Mouse (Mus musculus) cerebellum, postnatal 36 days (tissue): Measurements from ENCODE around the gene Nppc.

Experiments
- DNase-seq, 2 experiments: peaks; one replicate each; pipeline ENCODE4 v3.0.0; 2021 to 2022; ENCODE audit warnings: mixed read lengths in 2 of 2

The Nppc gene

GRCm38 (mm10) chr1:86670279-86671038, at the start of gene Nppc:
Gene Nppc (minus strand): TSS chr1:86670571.
- DNase-seq: peak; percentile 60 to 66

- no peak for DNase-seq
These were observed 49.0 kb upstream of the Nppc start for GRCm38 (mm10) chr1:86719391-86719790.

- DNase-seq: no peak
These were observed 47.8 kb upstream of the Nppc start for GRCm38 (mm10) chr1:86718190-86718589.

DNA sequence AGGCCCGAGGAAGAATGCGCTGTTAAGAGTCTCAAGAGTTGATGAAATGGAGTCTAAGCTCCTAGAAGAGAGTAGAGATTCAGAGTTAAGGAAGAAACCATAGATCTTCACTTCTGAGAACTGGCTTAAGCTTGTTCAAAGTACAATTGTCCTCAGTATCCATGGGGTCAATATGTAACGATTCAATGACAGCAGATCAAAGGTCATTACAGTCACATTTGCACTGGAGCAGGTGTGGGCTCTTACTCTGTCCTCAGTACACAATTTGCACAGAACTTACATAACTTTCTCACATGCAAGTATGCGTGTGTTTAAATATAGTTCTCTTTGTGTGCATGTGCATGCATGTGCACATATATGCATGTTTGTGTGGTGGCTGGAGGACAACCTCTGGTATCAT, 42.7 kb upstream of the Nppc start:
- DNase-seq: no peak

DNA sequence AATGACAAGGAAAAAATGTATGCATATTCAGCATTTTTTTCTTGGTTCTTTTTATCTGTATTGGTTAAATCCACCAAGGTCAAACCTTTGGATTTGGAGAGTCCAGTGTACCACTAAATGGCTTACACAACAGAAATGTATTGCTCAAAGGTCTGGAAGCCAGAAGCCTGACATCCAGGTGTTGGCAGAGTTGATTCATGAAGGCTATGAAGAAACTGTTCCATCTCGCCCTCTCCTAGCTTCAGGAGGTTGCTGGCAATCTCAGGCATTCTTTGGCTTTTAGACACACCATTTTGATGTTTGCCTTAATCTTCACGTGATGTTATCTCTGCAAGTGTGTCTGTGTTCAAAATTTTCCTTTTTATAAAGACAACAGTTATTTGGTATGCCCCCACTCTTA, 41.7 kb upstream of the Nppc start:
- no peak for DNase-seq

GRCm38 (mm10) chr1:86709546-86709945, 39.2 kb upstream of the Nppc start:
- DNase-seq: no peak

GRCm38 (mm10) chr1:86705461-86705860, 35.1 kb upstream of the Nppc start:
- no peak for DNase-seq

DNA sequence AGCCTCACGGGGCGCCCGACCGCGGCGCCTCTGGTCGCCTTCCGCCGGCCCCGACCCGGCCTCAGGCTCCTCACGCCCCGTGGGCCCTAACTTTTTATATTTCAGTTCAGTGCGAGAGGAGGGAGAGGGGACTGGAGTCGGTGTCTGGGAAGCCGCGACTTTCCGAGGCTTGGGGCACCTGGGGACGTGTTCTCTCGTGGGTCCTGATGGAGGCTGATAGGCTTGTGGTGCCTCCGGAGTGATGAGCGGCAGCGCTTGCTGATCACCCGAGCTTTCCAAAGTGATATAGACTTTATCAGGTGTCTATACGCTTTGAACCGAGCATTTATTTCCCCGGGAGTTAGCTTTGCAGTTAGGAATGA, 33.6 kb upstream of the Nppc start:
- DNase-seq: no peak

DNA sequence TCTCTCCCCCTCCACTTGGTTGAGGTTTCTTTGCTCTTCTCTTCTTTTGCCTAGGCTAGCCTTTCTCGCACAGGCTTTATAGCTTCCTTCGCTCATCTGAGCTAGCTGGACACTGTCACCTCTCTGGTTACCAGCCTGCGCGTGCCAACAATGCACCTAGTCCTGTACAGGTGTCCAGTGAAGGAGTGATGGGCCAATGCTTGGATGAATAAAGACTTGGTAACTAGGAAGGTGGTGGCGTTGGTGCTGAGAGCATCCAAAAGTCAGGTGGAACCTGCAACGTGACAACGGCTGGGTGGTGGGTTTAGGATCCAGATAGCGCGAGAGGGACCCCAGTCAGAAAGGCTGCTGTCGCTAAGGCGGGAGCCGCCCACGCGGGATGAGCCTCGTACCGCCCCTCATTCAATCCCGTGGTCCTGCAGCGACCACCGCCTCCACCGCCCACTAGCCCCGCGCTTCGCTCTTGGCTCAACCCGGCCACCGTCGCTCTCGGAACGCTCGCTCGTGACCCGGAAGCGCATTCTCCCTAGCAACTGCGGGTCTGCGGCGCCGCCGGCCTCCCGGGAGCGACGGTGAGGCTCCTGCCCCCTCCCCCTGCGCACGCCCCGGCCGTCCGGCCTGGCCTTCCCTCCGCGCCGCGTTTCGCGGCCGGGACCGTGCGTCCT, 33.1 kb upstream of the Nppc start, which contains the start of gene Dis3l2:
Gene Dis3l2, plus strand, starts transcription at position 509 of the 665 bp plus-strand sequence.
- DNase-seq: peak; percentile 92

- no peak for DNase-seq
These were observed 30.0 kb upstream of the Nppc start for GRCm38 (mm10) chr1:86700367-86700766.

- DNase-seq: no peak
These were observed 29.2 kb upstream of the Nppc start for GRCm38 (mm10) chr1:86699346-86700136.

DNA sequence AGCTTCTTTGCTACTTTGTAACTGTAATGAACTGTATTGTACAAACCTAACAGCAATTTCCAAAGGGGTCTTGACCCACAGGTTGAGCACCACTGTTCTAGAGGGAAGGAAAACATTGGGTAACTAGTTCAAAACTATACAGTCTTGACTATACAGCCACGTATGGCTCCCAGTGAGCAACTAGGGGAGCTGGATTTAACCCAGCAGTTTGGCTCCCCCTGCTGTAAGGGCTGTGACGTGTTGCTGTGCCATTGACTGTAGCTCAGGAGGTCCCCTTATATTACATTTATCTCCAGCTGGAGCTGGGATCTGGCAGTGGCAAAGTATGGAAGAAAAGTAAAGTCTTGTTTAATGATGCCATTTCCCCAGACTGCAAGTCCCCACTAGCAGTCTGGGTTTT, 28.4 kb upstream of the Nppc start:
- no peak for DNase-seq

- DNase-seq: no peak
These were observed 26.6 kb upstream of the Nppc start for GRCm38 (mm10) chr1:86696948-86697347.

- DNase-seq: no peak
These were observed 20.7 kb upstream of the Nppc start for GRCm38 (mm10) chr1:86691027-86691426.

GRCm38 (mm10) chr1:86687236-86687635, 16.9 kb upstream of the Nppc start:
- no peak for DNase-seq

DNA sequence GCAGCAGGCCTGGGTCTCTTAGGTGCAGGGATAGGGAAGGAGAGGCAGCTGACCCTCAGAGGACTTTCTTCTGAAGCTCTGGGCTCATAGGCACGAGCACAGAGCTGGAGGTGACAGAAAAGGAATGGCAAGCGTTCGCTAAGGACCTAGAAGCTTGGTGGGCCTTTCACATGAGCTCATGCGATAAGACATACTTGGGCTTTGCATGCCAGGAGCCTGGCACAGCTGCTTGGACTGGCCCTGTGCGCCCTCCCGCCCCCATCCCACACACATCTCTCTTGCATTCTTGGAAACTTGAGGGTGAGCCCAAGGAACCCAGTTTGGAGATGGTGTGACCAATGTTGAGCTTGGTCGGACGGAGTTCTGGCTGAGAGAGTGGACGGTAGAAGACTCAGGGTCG, 8.3 kb upstream of the Nppc start:
- DNase-seq: no peak

GRCm38 (mm10) chr1:86677624-86678023, 7.3 kb upstream of the Nppc start:
- no peak for DNase-seq

DNA sequence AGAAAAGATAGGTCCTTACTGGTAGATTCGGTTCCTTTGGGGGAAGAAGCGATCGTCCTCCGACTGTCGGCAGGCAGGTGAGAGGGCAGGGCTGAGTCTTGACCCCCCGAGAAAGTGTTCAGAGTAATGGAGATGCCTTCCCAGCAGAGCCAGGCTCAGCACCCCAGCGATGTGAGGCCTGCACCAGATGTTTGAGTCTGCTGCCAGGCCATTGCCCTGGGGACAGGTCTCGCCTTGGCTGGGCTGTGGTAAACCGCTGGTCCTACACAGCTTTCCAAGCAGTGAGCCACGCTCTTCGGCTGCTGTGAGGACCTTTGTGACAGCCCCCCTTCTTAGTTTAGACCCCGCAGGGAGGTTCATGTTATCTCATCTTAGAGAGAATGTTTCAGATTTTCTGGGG, 4.8 kb upstream of the Nppc start:
- no peak for DNase-seq

- DNase-seq: no peak
These were observed 4.0 kb upstream of the Nppc start for GRCm38 (mm10) chr1:86674385-86674784.

- peak; percentile 69 to 73 for DNase-seq
These were observed 658 bp downstream of the Nppc start for GRCm38 (mm10) chr1:86669552-86670273.

- peak; percentile 14 to 16 for DNase-seq
These were observed 5.3 kb downstream of the Nppc start for GRCm38 (mm10) chr1:86665091-86665490.

DNA sequence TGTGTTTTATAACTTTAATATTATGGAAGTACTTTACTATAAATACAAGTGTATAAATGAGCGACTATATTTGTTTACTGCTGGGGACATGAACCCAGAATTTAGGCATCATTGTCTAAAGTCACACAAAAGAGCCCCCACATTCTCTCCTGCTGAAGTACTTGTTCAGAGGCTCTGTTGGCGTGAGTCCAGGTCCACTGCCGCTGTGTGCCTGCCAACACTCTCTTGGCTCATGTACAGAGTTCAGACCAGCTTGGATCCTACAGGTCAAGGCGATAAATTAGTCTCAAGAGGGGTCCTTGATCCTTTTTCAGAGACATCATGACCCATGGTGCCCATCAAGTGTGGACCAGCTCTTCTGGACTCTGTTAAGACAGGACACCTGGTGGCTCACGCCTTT, 13.3 kb downstream of the Nppc start:
- no peak for DNase-seq

- DNase-seq: no peak
These were observed 17.7 kb downstream of the Nppc start for GRCm38 (mm10) chr1:86652675-86653074.
